Mouse (Mus musculus): ENCODE measurements around the gene Rasa3. TPM values are rescaled to one million over a fixed set of nuclear protein-coding genes. Genes with fewer than 3 reads are reported as not detected.
A peak's percentile ranks its signal among the peaks of the same experiment; 100 is the strongest.

Gene Rasa3
- polyA plus RNA-seq, 1 experiment, result 62.6 TPM

DNA sequence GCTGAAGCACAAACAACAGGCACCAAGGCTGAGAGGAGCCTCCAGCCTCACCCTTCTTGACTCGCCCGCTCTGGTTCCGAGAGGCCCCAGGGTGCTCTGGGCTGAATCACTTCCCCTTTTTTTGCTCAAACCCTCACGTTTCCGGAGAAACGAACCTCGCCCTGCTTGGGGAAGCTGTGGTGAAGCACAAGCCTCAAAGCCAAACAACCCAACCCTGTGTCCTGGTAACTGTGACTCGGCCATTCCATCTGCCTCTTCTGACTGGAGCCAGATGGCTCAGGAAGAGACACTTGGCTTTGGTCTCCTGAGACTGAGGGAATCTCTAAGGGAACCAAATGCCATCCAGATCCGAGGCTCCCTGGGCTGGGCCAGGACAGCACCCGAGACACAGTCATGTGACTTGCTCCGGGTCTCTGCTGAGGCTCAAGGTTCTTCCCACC is 82.5 kb downstream of the Rasa3 start:
- Histone ChIP-seq H3K4me3 (ENCODE audit: insufficient read depth, low read length) (no peak overlapping the region), H3K27ac (ENCODE audit: insufficient read depth, low read length) (peak overlapping the region; percentile 42; the same call in 1 of the 2 replicates)

DNA sequence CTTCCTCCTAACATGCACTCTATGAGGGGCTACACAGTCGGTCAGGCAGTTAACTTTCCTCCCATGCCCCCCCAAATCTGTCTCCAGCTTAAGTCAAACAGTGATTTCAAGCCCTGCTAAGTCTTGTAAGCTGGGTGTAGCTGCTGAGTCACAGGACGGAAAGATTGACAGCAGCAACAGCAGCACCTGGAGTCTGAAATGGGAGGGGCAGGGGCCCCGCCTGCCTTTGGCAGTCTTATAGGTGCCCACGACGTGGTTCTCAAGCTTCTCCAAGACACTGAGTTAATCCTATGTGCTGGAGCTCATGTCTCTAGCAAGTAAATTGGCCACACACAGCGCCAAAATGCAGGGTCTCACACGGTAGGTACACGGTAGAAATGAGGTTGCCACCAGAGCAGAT is 84.1 kb downstream of the Rasa3 start:
- Histone ChIP-seq H3K27ac (ENCODE audit: insufficient read depth, low read length) (no peak overlapping the region), H3K4me1 (ENCODE audit: control insufficient read depth, insufficient read depth, low read length) (no peaks in the 10 kb centered on the region), H3K4me3 (ENCODE audit: insufficient read depth, low read length) (no peak overlapping the region)
- TF ChIP-seq CTCF (IDR thresholded peaks at IDR 0.05; ENCODE audit: borderline replicate concordance, insufficient read depth, low read length), result no peak
- no peak for TF ChIP-seq POLR2A (IDR thresholded peaks at IDR 0.05; ENCODE audit: low read depth, low read length)

More for the DNA sequence above, 82.5 kb downstream of the Rasa3 start:
- H3K4me1 ChIP-seq (ENCODE audit: control insufficient read depth, insufficient read depth, low read length), result no peaks in the 10 kb centered on the region
- TF ChIP-seq CTCF (IDR thresholded peaks at IDR 0.05; ENCODE audit: borderline replicate concordance, insufficient read depth, low read length) (no peak), POLR2A (IDR thresholded peaks at IDR 0.05; ENCODE audit: low read depth, low read length) (no peak)

DNA sequence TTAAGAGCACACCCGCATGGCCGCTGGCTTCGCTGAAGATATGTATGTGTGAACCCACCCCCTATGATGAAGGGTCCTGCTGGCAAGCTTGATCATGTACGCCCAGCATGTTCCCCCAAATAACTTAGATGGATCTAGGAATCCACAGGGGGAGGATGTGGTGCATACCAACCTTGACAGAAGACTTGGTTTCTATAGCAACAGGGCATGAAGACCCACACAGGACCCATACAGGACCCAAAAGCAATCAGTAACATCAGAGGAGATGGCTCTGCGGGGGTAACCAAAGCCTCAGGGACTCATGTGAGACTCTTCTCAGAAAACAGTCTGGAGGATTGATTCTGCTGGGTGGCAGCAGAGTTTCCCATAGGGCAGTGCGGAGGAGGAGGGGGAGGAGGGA is 86.2 kb downstream of the Rasa3 start:
- no peak overlapping the region for H3K27ac ChIP-seq (ENCODE audit: insufficient read depth, low read length)

DNA sequence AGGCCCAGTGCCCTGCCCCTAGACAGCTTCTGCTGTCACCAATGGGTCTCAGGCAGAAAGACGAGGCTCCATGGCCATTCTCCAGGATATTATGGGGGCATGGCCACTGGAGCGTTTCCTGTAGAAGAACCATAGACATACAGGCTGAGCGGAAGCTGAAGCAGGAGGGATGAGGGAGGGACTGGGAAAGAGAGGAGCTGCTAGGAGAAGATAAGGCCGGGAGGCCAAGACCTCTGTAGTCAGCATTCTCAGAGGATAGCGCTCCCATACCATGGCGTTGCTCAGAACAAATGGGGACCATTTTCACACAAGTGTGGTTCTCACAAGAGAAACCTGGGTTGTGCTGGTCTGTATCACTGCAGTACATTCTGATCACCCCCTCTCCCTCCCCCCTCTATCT is 88.3 kb downstream of the Rasa3 start:
- Histone ChIP-seq H3K4me1 (ENCODE audit: control insufficient read depth, insufficient read depth, low read length) (no peaks in the 10 kb centered on the region), H3K27ac (ENCODE audit: insufficient read depth, low read length) (no peak overlapping the region), H3K4me3 (ENCODE audit: insufficient read depth, low read length) (no peak overlapping the region)
- TF ChIP-seq POLR2A (IDR thresholded peaks at IDR 0.05; ENCODE audit: low read depth, low read length), result no peak
- TF ChIP-seq CTCF (IDR thresholded peaks at IDR 0.05; ENCODE audit: borderline replicate concordance, insufficient read depth, low read length), result no peak

More for the DNA sequence above, 86.2 kb downstream of the Rasa3 start:
- TF ChIP-seq CTCF (IDR thresholded peaks at IDR 0.05; ENCODE audit: borderline replicate concordance, insufficient read depth, low read length), result no peak
- TF ChIP-seq POLR2A (IDR thresholded peaks at IDR 0.05; ENCODE audit: low read depth, low read length), result no peak
- Histone ChIP-seq H3K4me3 (ENCODE audit: insufficient read depth, low read length) (no peak overlapping the region), H3K4me1 (ENCODE audit: control insufficient read depth, insufficient read depth, low read length) (no peaks in the 10 kb centered on the region)

DNA sequence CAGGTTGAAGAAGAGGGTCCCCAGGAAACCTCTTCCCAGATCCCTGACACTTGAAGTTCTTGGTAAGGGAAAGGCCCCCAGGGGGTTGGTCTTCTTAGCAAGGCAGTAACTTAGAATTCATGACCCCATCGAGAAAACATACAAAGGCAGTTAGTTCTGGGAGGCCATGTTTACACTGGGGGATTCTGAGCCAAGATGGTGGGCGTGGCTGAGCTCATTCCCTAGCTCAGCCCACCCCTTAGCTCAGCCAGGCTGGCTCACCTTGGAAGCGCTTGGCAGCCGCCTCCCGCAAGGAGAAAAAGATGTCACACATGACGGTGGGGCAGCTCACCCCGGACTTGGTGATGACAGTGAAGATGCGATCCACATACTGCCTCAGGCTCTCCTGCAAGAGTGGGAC is 92.8 kb downstream of the Rasa3 start:
- no peaks in the 10 kb centered on the region for H3K4me1 ChIP-seq (ENCODE audit: control insufficient read depth, insufficient read depth, low read length)
- no peak overlapping the region for H3K27ac ChIP-seq (ENCODE audit: insufficient read depth, low read length)
- no peak overlapping the region for H3K4me3 ChIP-seq (ENCODE audit: insufficient read depth, low read length)
- TF ChIP-seq CTCF (IDR thresholded peaks at IDR 0.05; ENCODE audit: borderline replicate concordance, insufficient read depth, low read length), result no peak
- TF ChIP-seq POLR2A (IDR thresholded peaks at IDR 0.05; ENCODE audit: low read depth, low read length), result no peak

DNA sequence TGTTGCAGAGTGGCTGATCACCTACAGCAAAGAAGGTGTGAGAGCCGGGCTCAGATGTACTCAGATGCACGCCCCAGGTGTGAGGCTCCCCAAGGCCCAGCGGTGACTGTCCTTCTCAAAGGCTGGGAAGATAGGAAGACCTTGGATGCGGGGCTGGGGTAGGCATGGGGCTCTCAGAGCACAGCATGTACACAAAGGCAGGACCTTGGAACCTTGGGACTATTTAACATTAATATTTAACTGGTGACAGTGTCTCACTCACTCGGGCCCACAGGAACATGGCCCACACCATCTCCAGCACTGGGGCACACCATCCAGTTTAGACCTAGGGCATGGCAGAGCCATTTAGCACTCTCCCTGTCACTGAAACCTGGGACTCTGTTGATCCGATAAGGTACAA is 99.5 kb downstream of the Rasa3 start:
- Histone ChIP-seq H3K27ac (ENCODE audit: insufficient read depth, low read length) (no peak overlapping the region), H3K4me1 (ENCODE audit: control insufficient read depth, insufficient read depth, low read length) (no peaks in the 10 kb centered on the region), H3K4me3 (ENCODE audit: insufficient read depth, low read length) (no peak overlapping the region)
- no peak for TF ChIP-seq POLR2A (IDR thresholded peaks at IDR 0.05; ENCODE audit: low read depth, low read length)
- no peak for TF ChIP-seq CTCF (IDR thresholded peaks at IDR 0.05; ENCODE audit: borderline replicate concordance, insufficient read depth, low read length)

DNA sequence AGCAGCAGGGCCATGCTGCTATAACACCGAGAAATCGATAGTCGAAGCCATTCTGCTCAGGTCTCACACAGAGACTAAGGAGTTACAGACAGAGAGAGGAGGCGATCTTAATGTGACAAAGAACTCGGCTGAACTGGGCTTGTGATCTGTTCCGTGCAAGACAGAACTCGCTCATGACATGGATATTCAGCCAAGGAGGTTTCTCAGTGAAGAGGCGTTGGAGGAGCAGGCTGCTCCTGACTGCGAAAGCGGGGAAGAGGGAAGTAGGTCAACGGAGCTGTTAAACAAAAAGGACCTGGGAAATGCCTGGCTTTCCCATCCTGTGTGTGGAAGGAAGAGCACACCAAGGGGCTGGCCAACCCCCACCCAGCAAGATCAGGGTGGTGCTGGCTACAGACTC is 105.4 kb downstream of the Rasa3 start:
- H3K4me3 ChIP-seq (ENCODE audit: insufficient read depth, low read length), result no peak overlapping the region
- H3K4me1 ChIP-seq (ENCODE audit: control insufficient read depth, insufficient read depth, low read length), result no peaks in the 10 kb centered on the region
- H3K27ac ChIP-seq (ENCODE audit: insufficient read depth, low read length), result no peak overlapping the region
- TF ChIP-seq POLR2A (IDR thresholded peaks at IDR 0.05; ENCODE audit: low read depth, low read length) (no peak), CTCF (IDR thresholded peaks at IDR 0.05; ENCODE audit: borderline replicate concordance, insufficient read depth, low read length) (no peak)

DNA sequence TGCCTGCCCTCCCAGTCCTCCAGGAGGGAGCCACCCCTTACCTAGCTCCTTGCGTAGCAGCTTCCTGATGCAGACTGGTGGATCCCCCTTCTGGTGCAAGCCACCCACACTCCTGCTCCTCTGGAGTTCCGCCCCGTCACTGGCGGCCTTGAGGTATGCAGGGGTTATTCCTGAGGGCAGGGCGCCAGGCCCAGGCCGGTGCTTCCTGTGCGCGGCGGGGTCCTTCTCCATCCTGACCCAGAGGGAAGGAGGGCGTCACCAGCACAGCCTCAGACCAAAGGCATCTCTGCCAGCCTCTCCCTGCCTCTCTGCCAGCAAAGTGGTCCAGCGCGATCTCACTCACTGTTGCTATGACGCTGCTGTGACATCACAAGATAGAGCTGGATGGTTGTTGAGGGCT is 115.3 kb downstream of the Rasa3 start, which contains the start of gene 1700029H14Rik:
Gene 1700029H14Rik (minus strand): TSS at position 344 of the 400 bp plus-strand sequence.
- Histone ChIP-seq H3K4me3 (ENCODE audit: insufficient read depth, low read length) (no peak within 1 kb of the TSS), H3K4me1 (ENCODE audit: control insufficient read depth, insufficient read depth, low read length) (no peaks in the 10 kb centered on the region), H3K27ac (ENCODE audit: insufficient read depth, low read length) (no peak within 1 kb of the TSS)
- TF ChIP-seq POLR2A (IDR thresholded peaks at IDR 0.05; ENCODE audit: low read depth, low read length), result no peak
- TF ChIP-seq CTCF (IDR thresholded peaks at IDR 0.05; ENCODE audit: borderline replicate concordance, insufficient read depth, low read length), result no peak

DNA sequence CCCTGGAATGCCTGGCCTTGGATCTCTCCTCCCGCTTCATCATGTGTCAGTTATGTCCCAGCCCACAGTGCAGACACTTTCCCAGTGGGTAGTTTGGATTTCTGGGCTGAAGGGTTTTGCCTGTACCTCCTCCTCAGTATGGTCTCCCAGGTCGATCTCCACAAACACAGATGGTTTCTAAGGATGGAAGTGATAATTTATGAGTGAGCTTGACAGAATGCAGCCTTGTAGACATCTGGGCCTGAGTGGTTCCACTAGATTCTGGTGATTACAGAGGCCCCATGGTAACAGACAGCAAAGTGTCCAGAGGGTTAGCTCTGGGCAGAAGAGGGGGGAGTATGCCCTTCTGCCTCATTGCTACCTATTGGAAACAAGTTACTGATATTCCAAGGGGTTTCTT is 119.9 kb downstream of the Rasa3 start:
- no peak overlapping the region for H3K4me3 ChIP-seq (ENCODE audit: insufficient read depth, low read length)
- H3K27ac ChIP-seq (ENCODE audit: insufficient read depth, low read length), result no peak overlapping the region
- TF ChIP-seq CTCF (IDR thresholded peaks at IDR 0.05; ENCODE audit: borderline replicate concordance, insufficient read depth, low read length) (no peak), POLR2A (IDR thresholded peaks at IDR 0.05; ENCODE audit: low read depth, low read length) (no peak)
- H3K4me1 ChIP-seq (ENCODE audit: control insufficient read depth, insufficient read depth, low read length), result no peaks in the 10 kb centered on the region

DNA sequence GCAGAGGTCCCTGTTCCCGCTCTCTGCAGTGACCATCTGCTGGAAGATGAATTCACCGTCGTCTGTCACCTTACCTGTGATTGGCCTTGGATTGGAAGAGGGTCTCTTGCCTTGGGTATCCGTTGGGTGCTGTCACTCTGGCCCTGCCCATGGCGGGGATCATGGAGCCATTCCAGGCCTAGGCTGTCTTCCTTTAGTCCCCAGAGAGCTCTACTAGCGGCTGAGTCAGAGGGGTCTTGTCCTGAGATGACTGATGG is 125.9 kb downstream of the Rasa3 start:
- no peaks in the 10 kb centered on the region for H3K4me1 ChIP-seq (ENCODE audit: control insufficient read depth, insufficient read depth, low read length)
- TF ChIP-seq CTCF (IDR thresholded peaks at IDR 0.05; ENCODE audit: borderline replicate concordance, insufficient read depth, low read length), result no peak
- no peak for TF ChIP-seq POLR2A (IDR thresholded peaks at IDR 0.05; ENCODE audit: low read depth, low read length)
- no peak overlapping the region for H3K4me3 ChIP-seq (ENCODE audit: insufficient read depth, low read length)
- H3K27ac ChIP-seq (ENCODE audit: insufficient read depth, low read length), result no peak overlapping the region

All from embryonic fibroblast, embryonic 13.5 days (primary cell).